Mouse (Mus musculus): Measurements from ENCODE around the gene Cnpy3.

The Cnpy3 gene

DNA sequence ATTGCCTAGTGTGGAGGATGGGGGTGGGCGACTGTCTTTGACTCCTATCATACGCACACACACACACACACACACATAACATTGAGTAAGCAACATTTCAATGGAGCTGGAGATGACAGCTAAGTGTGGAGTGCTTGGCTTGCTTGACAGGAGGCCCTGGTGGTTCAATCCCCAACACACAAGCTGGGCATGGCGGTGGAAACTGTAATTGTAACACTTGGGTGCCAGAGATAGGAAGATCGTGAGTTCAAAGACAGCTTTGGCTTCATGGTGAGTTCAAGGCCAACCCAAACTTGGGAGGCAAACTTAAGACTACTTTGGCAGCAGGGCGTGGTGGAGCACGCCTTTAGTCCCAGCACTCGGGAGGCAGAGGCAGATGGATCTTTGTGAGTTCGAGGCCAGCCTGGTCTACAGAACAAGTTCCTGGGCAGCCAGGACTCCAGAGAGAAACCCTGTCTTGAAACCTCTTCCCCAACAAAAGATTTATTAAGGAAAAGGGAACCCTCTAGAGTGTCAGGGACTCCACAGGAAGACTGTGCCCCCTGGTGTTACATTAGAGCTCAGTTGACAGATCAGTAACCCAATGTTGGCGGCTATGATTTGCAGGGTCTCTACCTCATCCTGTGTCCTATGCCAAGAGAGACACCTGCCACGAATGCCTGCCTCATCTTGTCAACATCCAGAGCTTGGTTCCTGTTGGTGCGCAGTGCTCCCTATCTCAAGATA, 37.1 kb downstream of the Cnpy3 start:
- in situ Hi-C loops (cut with MboI, MseI): loop anchor here (10.0 kb wide), 1 partner anchor 70 kb away; the partner anchor contains the start of genes Klc4 and Mrpl2

- in situ Hi-C loops (cut with MboI, MseI): loop anchor here (10.0 kb wide), 1 partner anchor 69 kb away; the partner anchor contains the start of genes Klc4 and Mrpl2
These were observed 38.2 kb downstream of the Cnpy3 start for GRCm38 (mm10) chr17:46713849-46714248.

DNA sequence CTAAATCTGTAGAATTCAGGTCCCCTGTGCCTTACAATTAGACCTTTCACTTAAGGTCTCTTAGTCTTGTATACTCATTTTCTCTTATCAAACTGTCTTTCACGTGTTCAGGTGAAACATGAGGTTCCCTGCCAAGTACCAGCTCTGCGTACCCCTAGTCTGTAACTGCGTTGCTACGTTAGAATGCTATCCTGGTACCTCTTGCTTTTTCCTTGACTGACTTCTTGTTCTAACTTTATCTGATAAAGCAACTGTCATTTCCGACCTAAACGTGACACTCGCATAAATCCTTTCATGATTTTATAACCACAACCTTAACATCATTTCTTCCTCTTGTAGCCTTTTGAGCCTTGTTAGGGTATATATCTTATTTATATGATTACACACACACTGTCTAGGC, 39.6 kb downstream of the Cnpy3 start:
- in situ Hi-C loops (cut with MboI, MseI): loop anchor here (10.0 kb wide), 1 partner anchor 68 kb away; the partner anchor contains the start of genes Klc4 and Mrpl2

DNA sequence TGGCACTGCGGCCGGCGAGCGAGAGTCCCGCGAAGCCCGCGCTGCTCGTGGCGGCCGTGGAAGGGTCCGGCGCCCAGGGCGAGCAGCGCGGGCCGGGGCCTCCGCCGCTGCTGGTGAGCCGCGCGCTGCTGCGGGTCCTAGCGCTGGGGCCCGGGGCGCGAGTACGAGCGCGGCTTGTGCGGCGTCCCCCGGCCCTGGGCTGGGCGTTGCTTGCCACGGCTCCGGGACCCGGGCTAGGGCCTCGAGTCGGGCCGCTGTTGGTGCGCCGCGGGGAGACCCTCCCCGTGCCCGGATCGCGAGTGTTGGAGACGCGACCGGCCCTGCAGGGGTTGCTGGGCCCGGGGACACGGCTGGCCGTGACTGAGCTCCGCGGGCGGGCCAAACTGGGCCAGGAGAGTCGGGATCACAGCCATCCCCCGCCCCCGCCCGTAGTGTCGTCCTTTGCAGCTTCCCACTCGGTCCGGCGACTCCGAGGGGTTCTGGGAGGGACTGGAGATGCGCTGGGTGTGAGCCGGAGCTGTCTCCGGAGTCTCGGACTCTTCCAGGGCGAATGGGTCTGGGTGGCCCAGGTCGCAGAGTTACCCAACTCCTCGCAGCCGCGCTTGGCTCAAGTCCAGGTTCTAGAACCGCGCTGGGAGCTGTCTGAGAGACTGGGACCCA, 40.3 kb downstream of the Cnpy3 start:
- in situ Hi-C loops (cut with MboI, MseI): loop anchor here (10.0 kb wide), 1 partner anchor 67 kb away; the partner anchor contains the start of genes Klc4 and Mrpl2

DNA sequence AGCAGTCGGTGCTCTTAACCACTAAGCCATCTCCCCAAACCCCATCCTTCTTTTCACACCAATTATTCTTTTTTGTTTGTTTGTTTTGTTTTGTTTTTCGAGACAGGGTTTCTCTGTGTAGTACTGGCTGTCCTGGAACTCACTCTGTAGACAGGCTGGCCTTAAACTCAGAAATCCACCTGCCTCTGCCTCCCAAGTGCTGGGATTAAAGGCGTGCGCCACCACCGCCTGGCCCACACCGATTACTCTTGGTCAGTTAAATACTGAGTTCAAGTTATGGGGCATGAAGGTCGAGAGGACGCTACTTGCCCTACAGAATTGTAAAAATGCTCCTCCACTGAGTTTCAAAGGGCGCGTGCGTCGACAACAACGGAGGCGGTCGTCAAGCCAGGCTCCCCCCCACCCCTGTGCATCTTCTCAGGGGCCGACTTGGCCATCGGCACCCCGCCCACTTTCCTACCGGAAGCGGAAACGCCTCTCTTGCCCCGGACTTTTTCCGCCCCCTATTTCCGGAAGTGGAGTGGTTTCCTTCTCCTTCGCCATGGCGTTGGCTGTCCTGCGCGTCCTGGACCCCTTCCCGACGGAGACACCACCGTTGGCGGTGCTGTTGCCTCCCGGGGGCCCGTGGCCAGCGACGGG, 40.9 kb downstream of the Cnpy3 start, which contains the start of gene Pex6:
Gene Pex6, plus strand, starts transcription at position 505 of the 639 bp plus-strand sequence.
- in situ Hi-C loops (cut with MboI, MseI): loop anchor here (10.0 kb wide), 1 partner anchor 66 kb away; the partner anchor contains the start of genes Klc4 and Mrpl2

GRCm38 (mm10) chr17:46706375-46707089, 45.5 kb downstream of the Cnpy3 start:
- in situ Hi-C loops (cut with MboI, MseI): no loop called here

- in situ Hi-C loops (cut with MboI, MseI): no loop called here
These were observed 46.9 kb downstream of the Cnpy3 start, which contains the start of gene Ppp2r5d for GRCm38 (mm10) chr17:46704887-46705835. TSS of gene Ppp2r5d (minus strand) at chr17:46705111.

DNA sequence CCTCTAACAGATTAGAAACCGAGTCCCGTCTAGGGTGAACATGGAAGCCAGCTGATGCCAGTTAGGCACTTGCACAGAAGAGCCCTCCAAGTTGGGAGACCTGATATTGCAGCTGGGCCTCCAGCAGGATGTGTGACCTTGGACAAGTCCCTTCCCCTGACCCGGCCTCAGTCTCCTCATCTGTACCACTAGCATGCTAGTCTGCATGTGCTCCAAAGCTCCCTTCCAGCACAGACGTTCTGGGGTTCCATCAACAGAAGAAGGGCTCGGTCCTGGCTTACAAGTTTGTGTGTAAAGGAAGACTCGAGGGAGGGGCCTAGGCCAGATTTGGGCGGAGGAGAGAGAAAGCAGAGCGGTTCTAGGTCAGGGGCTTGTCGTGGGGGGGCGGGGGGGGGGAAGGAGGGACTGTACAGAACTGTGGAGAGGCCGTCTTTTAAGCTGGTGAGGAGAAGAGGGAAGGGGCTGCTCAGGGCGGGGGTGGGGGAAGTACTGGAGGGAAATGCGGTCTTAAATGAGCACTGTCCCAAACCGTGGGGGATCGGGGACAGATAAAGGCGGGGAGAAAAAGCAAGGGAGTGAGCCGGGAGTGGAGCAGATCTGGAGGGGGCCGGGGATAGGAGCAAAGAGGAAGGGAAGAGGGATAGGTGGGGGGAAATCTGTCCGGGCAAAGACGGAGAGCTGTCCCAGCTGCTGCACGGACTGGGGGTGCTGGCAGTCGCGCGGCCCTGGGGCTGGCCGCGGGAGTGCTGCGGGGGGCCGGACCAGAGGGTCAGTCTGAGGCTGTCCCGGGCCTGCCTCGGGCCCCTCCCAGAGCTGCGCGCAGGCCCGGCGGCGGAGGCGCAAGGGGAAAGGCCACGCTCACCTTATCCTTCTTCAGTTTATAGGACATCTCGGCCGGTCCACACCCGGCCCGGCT, 47.8 kb downstream of the Cnpy3 start:
- in situ Hi-C loops (cut with MboI, MseI): no loop called here

GRCm38 (mm10) chr17:46702506-46702905, 49.5 kb downstream of the Cnpy3 start:
- in situ Hi-C loops (cut with MboI, MseI): no loop called here

- in situ Hi-C loops (cut with MboI, MseI): no loop called here
These were observed 49.9 kb downstream of the Cnpy3 start for GRCm38 (mm10) chr17:46702100-46702499.

DNA sequence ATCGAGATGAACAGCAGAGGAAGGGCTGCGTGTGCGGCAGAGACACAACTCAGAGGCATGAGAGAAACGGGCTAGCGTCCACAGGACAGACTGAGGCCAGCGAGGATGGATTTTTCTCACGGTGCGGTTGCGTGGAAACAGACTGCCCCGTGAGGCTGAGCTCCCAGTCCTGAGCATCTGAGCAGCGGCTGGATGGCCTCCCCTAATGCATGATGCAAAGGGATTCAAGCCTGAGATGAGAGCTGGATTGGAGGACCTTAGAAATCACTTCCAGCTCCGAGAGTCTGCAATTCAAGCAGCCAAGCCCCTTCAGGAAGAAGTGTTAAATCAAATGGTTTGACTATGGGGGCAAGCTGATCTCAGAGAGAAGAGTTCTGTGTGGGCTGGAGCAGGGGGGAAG, 50.5 kb downstream of the Cnpy3 start:
- in situ Hi-C loops (cut with MboI, MseI): no loop called here

DNA sequence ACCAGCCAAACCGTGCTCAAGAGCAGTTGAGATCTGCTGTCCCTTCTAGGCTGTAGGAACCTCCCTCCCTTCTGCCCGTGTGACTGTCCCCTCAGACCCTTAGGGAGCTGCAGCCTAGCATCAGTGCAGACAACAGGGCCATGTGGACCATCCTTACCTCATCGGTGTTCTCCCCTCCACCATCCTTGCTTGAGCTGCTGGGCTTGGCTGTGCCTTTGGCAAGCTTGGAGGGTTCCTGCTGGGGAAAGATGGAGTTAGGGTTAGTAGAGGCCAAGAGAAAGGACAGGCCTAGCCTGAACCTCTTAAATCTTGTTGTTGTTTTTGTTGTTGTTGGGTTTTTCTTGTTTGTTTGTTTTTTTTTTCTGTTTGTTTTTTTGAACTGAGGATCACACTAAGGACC, 52.1 kb downstream of the Cnpy3 start:
- in situ Hi-C loops (cut with MboI, MseI): no loop called here

GRCm38 (mm10) chr17:46699245-46699644, 52.8 kb downstream of the Cnpy3 start:
- in situ Hi-C loops (cut with MboI, MseI): no loop called here

- in situ Hi-C loops (cut with MboI, MseI): no loop called here
These were observed 53.5 kb downstream of the Cnpy3 start for GRCm38 (mm10) chr17:46698515-46698914.

GRCm38 (mm10) chr17:46694517-46695063, 57.4 kb downstream of the Cnpy3 start:
- in situ Hi-C loops (cut with MboI, MseI): no loop called here

GRCm38 (mm10) chr17:46691390-46691789, 60.6 kb downstream of the Cnpy3 start:
- in situ Hi-C loops (cut with MboI, MseI): no loop called here

DNA sequence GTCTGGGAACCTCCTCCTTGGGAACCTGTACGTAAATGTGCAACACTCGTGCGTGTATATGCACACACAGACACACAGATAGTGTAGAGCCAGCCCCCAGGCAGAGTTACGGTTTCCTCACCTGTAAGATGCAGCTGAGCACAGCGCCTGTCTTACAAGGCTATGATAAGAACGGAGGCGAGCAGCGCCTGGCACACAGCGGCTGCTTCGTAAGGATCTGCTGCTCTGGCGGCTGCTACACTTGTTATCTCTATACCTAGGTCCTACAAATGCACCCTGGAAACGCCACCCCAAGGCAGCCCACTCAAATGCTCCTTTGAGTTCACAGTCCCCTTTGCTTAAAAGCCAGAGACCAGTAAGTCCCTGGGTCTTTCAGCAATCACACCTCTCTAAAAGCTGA, 61.3 kb downstream of the Cnpy3 start:
- in situ Hi-C loops (cut with MboI, MseI): no loop called here

DNA sequence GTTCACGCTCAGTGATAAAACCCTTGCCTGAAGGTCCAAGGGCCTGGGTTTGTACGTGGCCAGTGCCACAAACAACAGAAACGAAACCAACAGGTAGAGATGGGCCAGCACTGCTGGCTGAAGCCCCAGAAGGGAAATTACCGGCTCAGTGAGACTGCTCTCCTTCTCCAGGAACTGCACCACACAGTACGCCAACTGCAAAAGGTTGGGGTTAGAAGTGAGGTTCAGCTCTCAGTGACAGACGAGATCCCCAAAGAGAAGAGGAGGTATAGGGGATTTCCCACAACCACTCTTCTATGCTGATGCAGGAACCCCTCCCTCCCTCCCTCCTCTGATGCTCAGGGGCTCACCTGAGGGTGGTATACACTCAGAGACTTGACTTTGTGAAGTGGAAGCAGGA, 66.1 kb downstream of the Cnpy3 start:
- in situ Hi-C loops (cut with MboI, MseI): no loop called here

Data from T-helper 2 cell (primary cell).